Mouse (Mus musculus): Measurements from ENCODE around the gene Hdac2. TPM values are rescaled to one million over a fixed set of nuclear protein-coding genes. Genes with fewer than 3 reads are reported as not detected.

Gene Hdac2
- polyA plus RNA-seq, 1 experiment from 2014 or later, result 317 TPM

- H3K9ac ChIP-seq (replicated peaks), result no peak overlapping the region
- no peak overlapping the region for H3K4me3 ChIP-seq (replicated peaks)
- 55% methylated on average over 8 of the region's 8 CpGs for WGBS
- no peak overlapping the region for H3K4me2 ChIP-seq
- H3K27ac ChIP-seq (replicated peaks), result no peak overlapping the region
- no peaks in the 10 kb centered on the region for H3K27me3 ChIP-seq (replicated peaks)
- no peaks in the 10 kb centered on the region for H3K36me3 ChIP-seq
- H3K9me3 ChIP-seq (replicated peaks), result no peaks in the 10 kb centered on the region
- peak; percentile 94 for ATAC-seq (ENCODE audit: low FRiP score)
- 0 out of 2 replicates have a peak, but pooled peaks cover 2% of the 10 kb centered on the region for H3K4me1 ChIP-seq
Observed at GRCm38 (mm10) chr10:37014274-37015107, 40.1 kb downstream of the Hdac2 start.

GRCm38 (mm10) chr10:37015729-37016128 is 41.4 kb downstream of the Hdac2 start:
- Histone ChIP-seq H3K27ac (replicated peaks) (no peak overlapping the region), H3K36me3 (no peaks in the 10 kb centered on the region), H3K4me3 (replicated peaks) (no peak overlapping the region), H3K9ac (replicated peaks) (no peak overlapping the region), H3K9me3 (replicated peaks) (no peaks in the 10 kb centered on the region), H3K4me1 (0 out of 2 replicates have a peak, but pooled peaks cover 2% of the 10 kb centered on the region), H3K4me2 (no peak overlapping the region), H3K27me3 (replicated peaks) (no peaks in the 10 kb centered on the region)
- WGBS, result 55% methylated on average over 2 of the region's 2 CpGs
- ATAC-seq (ENCODE audit: low FRiP score), result no peak

GRCm38 (mm10) chr10:37016200-37016599 is 41.9 kb downstream of the Hdac2 start:
- ATAC-seq (ENCODE audit: low FRiP score), result no peak
- Histone ChIP-seq H3K4me1 (0 out of 2 replicates have a peak, but pooled peaks cover 2% of the 10 kb centered on the region), H3K9ac (replicated peaks) (no peak overlapping the region), H3K4me3 (replicated peaks) (no peak overlapping the region), H3K9me3 (replicated peaks) (no peaks in the 10 kb centered on the region), H3K27ac (replicated peaks) (no peak overlapping the region), H3K27me3 (replicated peaks) (no peaks in the 10 kb centered on the region), H3K4me2 (no peak overlapping the region), H3K36me3 (no peaks in the 10 kb centered on the region)
- whole genome bisulfite sequencing, result 89% methylated on average over 2 of the region's 2 CpGs

- 65% methylated on average over 1 of the region's 1 CpGs for WGBS
- Histone ChIP-seq H3K27ac (replicated peaks) (no peak overlapping the region), H3K4me3 (replicated peaks) (no peak overlapping the region), H3K27me3 (replicated peaks) (no peaks in the 10 kb centered on the region), H3K9me3 (replicated peaks) (no peaks in the 10 kb centered on the region), H3K4me1 (no peaks in the 10 kb centered on the region), H3K4me2 (no peak overlapping the region), H3K36me3 (no peaks in the 10 kb centered on the region), H3K9ac (replicated peaks) (no peak overlapping the region)
- no peak for ATAC-seq (ENCODE audit: low FRiP score)
Observed at GRCm38 (mm10) chr10:37024301-37024700, 50.0 kb downstream of the Hdac2 start.

GRCm38 (mm10) chr10:37028651-37029050 is 54.3 kb downstream of the Hdac2 start:
- H3K36me3 ChIP-seq, result no peaks in the 10 kb centered on the region
- no peak overlapping the region for H3K4me2 ChIP-seq
- ATAC-seq (ENCODE audit: low FRiP score), result no peak
- H3K4me3 ChIP-seq (replicated peaks), result no peak overlapping the region
- no peaks in the 10 kb centered on the region for H3K9me3 ChIP-seq (replicated peaks)
- 76% methylated on average over 2 of the region's 2 CpGs for WGBS
- H3K4me1 ChIP-seq, result no peaks in the 10 kb centered on the region
- H3K27me3 ChIP-seq (replicated peaks), result no peaks in the 10 kb centered on the region
- H3K27ac ChIP-seq (replicated peaks), result no peak overlapping the region
- H3K9ac ChIP-seq (replicated peaks), result no peak overlapping the region

GRCm38 (mm10) chr10:37035090-37035497 is 60.8 kb downstream of the Hdac2 start:
- Histone ChIP-seq H3K4me2 (no peak overlapping the region), H3K27ac (replicated peaks) (no peak overlapping the region), H3K4me3 (replicated peaks) (no peak overlapping the region), H3K4me1 (no peaks in the 10 kb centered on the region), H3K27me3 (replicated peaks) (no peaks in the 10 kb centered on the region), H3K9ac (replicated peaks) (no peak overlapping the region), H3K36me3 (no peaks in the 10 kb centered on the region), H3K9me3 (replicated peaks) (no peaks in the 10 kb centered on the region)
- WGBS, result 85% methylated on average over 7 of the region's 7 CpGs
- no peak for ATAC-seq (ENCODE audit: low FRiP score)

- H3K4me1 ChIP-seq, result no peaks in the 10 kb centered on the region
- no peaks in the 10 kb centered on the region for H3K27me3 ChIP-seq (replicated peaks)
- 84% methylated on average over 8 of the region's 8 CpGs for WGBS
- no peak for ATAC-seq (ENCODE audit: low FRiP score)
- no peak overlapping the region for H3K4me3 ChIP-seq (replicated peaks)
- H3K36me3 ChIP-seq, result no peaks in the 10 kb centered on the region
- no peak overlapping the region for H3K4me2 ChIP-seq
- H3K27ac ChIP-seq (replicated peaks), result no peak overlapping the region
- H3K9ac ChIP-seq (replicated peaks), result no peak overlapping the region
- no peaks in the 10 kb centered on the region for H3K9me3 ChIP-seq (replicated peaks)
Observed at GRCm38 (mm10) chr10:37047661-37048098, 73.3 kb downstream of the Hdac2 start.

Other genes with a start within 250 kb of the Hdac2 start
- gene Marcks, start 164.4 kb downstream of the Hdac2 start, polyA plus RNA-seq (2015; fragmentation: Nextera tagmentation; extraction: Ambion mirVana), result 145 and 159 TPM in 2 replicates